In genomic region chr7:102250631-102251214, GRCm38 (mm10) we compare ENCODE assay signal across 8 mouse cellular contexts. TPM values are rescaled to one million over a fixed set of nuclear protein-coding genes. Genes with fewer than 3 reads are reported as not detected.
DNase-seq lines count a peak whose midpoint lies in the region; ATAC-seq lines count a peak whose summit lies in the region.

No protein-coding gene starts in this region.

- peaks cover 38% of the 10 kb centered on the region for H3K4me1 ChIP-seq in hindbrain, embryonic 15.5 days (replicated peaks)

- H3K9me3 ChIP-seq in hindbrain, embryonic 15.5 days = no peaks in the 10 kb centered on the region

- DNase-seq in adrenal gland, adult 18-20 months (ENCODE audit: low spot score in 2 of 2) = peak; percentile 94 to 95
- DNase-seq in gastrocnemius, adult 18-20 months (ENCODE audit: low spot score) = peak; percentile 92
- DNase-seq in layer of hippocampus, postnatal 36 days = peak; percentile 84 to 86
- peak; percentile 96 for DNase-seq in lung, postnatal 14 days
- peak; percentile 89 for DNase-seq in right cerebral cortex, adult 18-20 months
- peak; percentile 93 for DNase-seq in urinary bladder, postnatal 14 days (ENCODE audit: low spot score)

- under 1% methylated on average over 33 of the region's 33 CpGs for WGBS in hindbrain, embryonic 15.5 days

- ATAC-seq in common myeloid progenitor, adult 5-6 weeks (replicated peaks; ENCODE audit: low read depth, poor library complexity, severe bottlenecking) = peak; percentile 48
- peak; percentile 80 for ATAC-seq in hindbrain, embryonic 15.5 days (ENCODE audit: low FRiP score, low read depth)

- H3K27ac ChIP-seq in hindbrain, embryonic 15.5 days (replicated peaks) = peak overlapping the region; percentile 84

- peak overlapping the region; percentile 74 for H3K4me3 ChIP-seq in hindbrain, embryonic 15.5 days

- no peaks in the 10 kb centered on the region for H3K36me3 ChIP-seq in hindbrain, embryonic 15.5 days

- peak overlapping the region; percentile 95 for H3K4me2 ChIP-seq in hindbrain, embryonic 15.5 days

- no peaks in the 10 kb centered on the region for H3K27me3 ChIP-seq in hindbrain, embryonic 15.5 days

- peak overlapping the region; percentile 70 for H3K9ac ChIP-seq in hindbrain, embryonic 15.5 days

RNA-seq across cellular contexts. Expression of gene Rhog, which starts 5.1 kb away (rescaled TPM):
- 10 to 100 TPM; 43.5 to 55.7 TPM for total RNA-seq in adrenal gland, adult 18-20 months (2021)
- total RNA-seq in common myeloid progenitor, adult 5-6 weeks (2017) = 40.9 and 43.0 TPM in 2 replicates
- 10 to 100 TPM; 13.8 to 17.4 TPM for total RNA-seq in gastrocnemius, adult 18-20 months (2021)
- 20.1 and 20.5 TPM in 2 replicates for polyA plus RNA-seq in hindbrain, embryonic 15.5 days (2015; fragmentation: Nextera tagmentation; extraction: Ambion mirVana)
- 10 to 100 TPM; 23.9 to 29.4 TPM for total RNA-seq in layer of hippocampus, postnatal 36 days (2021)

RNA-seq across cellular contexts. Expression of gene Stim1, which starts 16.9 kb away (rescaled TPM):
- total RNA-seq in adrenal gland, adult 18-20 months (2021) = 10 to 100 TPM; 74.0 to 77.1 TPM
- 20.5 and 41.0 TPM in 2 replicates for total RNA-seq in common myeloid progenitor, adult 5-6 weeks (2017)
- 100 to 1,000 TPM; 169 to 172 TPM for total RNA-seq in gastrocnemius, adult 18-20 months (2021)
- 13.6 and 15.1 TPM in 2 replicates for polyA plus RNA-seq in hindbrain, embryonic 15.5 days (2015; fragmentation: Nextera tagmentation; extraction: Ambion mirVana)
- 10 to 100 TPM; 66.1 to 67.8 TPM for total RNA-seq in layer of hippocampus, postnatal 36 days (2021)

RNA-seq across cellular contexts. Expression of gene Pgap2, which starts 40.7 kb away (rescaled TPM):
- total RNA-seq in adrenal gland, adult 18-20 months (2021) = 10 to 100 TPM; 57.5 to 79.5 TPM
- 23.1 and 30.9 TPM in 2 replicates for total RNA-seq in common myeloid progenitor, adult 5-6 weeks (2017)
- total RNA-seq in gastrocnemius, adult 18-20 months (2021) = 10 to 100 TPM; 25.0 to 26.6 TPM
- polyA plus RNA-seq in hindbrain, embryonic 15.5 days (2015; fragmentation: Nextera tagmentation; extraction: Ambion mirVana) = 59.0 and 64.0 TPM in 2 replicates
- total RNA-seq in layer of hippocampus, postnatal 36 days (2021) = 10 to 100 TPM; 27.1 to 29.1 TPM

RNA-seq across cellular contexts. Expression of gene Nup98, which starts 40.7 kb away (rescaled TPM):
- 10 to 100 TPM; 72.5 to 80.1 TPM for total RNA-seq in adrenal gland, adult 18-20 months (2021)
- 54.7 and 60.9 TPM in 2 replicates for total RNA-seq in common myeloid progenitor, adult 5-6 weeks (2017)
- total RNA-seq in gastrocnemius, adult 18-20 months (2021) = 10 to 100 TPM; 24.0 to 29.8 TPM
- polyA plus RNA-seq in hindbrain, embryonic 15.5 days (2015; fragmentation: Nextera tagmentation; extraction: Ambion mirVana) = 19.0 and 20.6 TPM in 2 replicates
- 10 to 100 TPM; 38.8 to 44.9 TPM for total RNA-seq in layer of hippocampus, postnatal 36 days (2021)

Comparison
In these comparisons a context has a peak if more than half of its experiments do, and no peak if none do; other contexts are left out.
1. Peak in every context shown above with its lines: DNase-seq, ATAC-seq, H3K4me3 ChIP-seq and H3K27ac ChIP-seq.